Mouse (Mus musculus) myocyte (in vitro differentiated cells): ENCODE data around the gene Serpina9. TPM values are rescaled to one million over a fixed set of nuclear protein-coding genes. Genes with fewer than 3 reads are reported as not detected.
A peak's percentile ranks its signal among the peaks of the same experiment; 100 is the strongest.

Experiments
- H3K27me3 ChIP-seq: one replicate; pipeline ENCODE4 v1.6.1; 2011; ENCODE audit not compliant: control insufficient read depth, insufficient read depth, insufficient read length
- H3K36me3 ChIP-seq: one replicate; pipeline ENCODE4 v1.6.1; 2011; ENCODE audit not compliant: control insufficient read depth, insufficient read depth
- H3K4me2 ChIP-seq: one replicate; pipeline ENCODE4 v1.6.1; 2011; ENCODE audit warnings: low read depth, control low read depth
- H3K4me3 ChIP-seq: one replicate; pipeline ENCODE4 v1.5.1; 2011; ENCODE audit warnings: mild to moderate bottlenecking, control low read depth, moderate library complexity
- H3K79me2 ChIP-seq: one replicate; pipeline ENCODE4 v1.6.1; 2011; ENCODE audit not compliant: control insufficient read depth, insufficient read depth
- H3ac ChIP-seq: one replicate; pipeline ENCODE4 v1.6.1; 2011; ENCODE audit not compliant: control insufficient read depth, insufficient read length
- CEBPB ChIP-seq: IDR thresholded peaks from 2 replicates; pipeline ENCODE4 v1.6.1; 2011; ENCODE audit warnings: mild to moderate bottlenecking, moderate library complexity; ENCODE audit not compliant: poor library complexity, insufficient read depth, severe bottlenecking
- E2F4 ChIP-seq: IDR thresholded peaks from one replicate; pipeline ENCODE4 v1.6.1; 2011; ENCODE audit warnings: mild to moderate bottlenecking, control low read depth, moderate library complexity; ENCODE audit not compliant: insufficient read depth
- MAX ChIP-seq: IDR thresholded peaks from one replicate; pipeline ENCODE4 v1.6.1; 2011; ENCODE audit warnings: low read depth, mild to moderate bottlenecking, control low read depth
- MYOD1 ChIP-seq, 3 experiments: IDR thresholded peaks; one replicate each; pipeline ENCODE4 v1.6.1; 2011; ENCODE audit warnings: control low read depth in 2 of 3, low read depth in 2 of 3, mild to moderate bottlenecking in 2 of 3, moderate library complexity in 1 of 3; ENCODE audit not compliant: insufficient read length in 2 of 3, control insufficient read depth in 1 of 3
- MYOG ChIP-seq, 3 experiments: IDR thresholded peaks; one replicate each; pipeline ENCODE4 v1.6.1; 2011; ENCODE audit warnings: control low read depth in 2 of 3, low read depth in 2 of 3, mild to moderate bottlenecking in 2 of 3; ENCODE audit not compliant: insufficient read length in 2 of 3, control insufficient read depth in 1 of 3, insufficient read depth in 1 of 3
- POLR2A ChIP-seq: IDR thresholded peaks from one replicate; pipeline ENCODE4 v1.6.1; 2011; ENCODE audit warnings: low read depth, mild to moderate bottlenecking, control low read depth, moderate library complexity; ENCODE audit not compliant: insufficient read length
- POLR2AphosphoS2 ChIP-seq: IDR thresholded peaks from one replicate; pipeline ENCODE4 v1.6.1; 2011; ENCODE audit warnings: low read depth, control low read depth; ENCODE audit not compliant: insufficient read length
- REST ChIP-seq: IDR thresholded peaks from one replicate; pipeline ENCODE4 v1.6.1; 2011; ENCODE audit warnings: mild to moderate bottlenecking, control low read depth, moderate library complexity; ENCODE audit not compliant: insufficient read depth, insufficient read length
- SRF ChIP-seq: IDR thresholded peaks from one replicate; pipeline ENCODE4 v1.6.1; 2011; ENCODE audit warnings: low read depth; ENCODE audit not compliant: control insufficient read depth, insufficient read length
- TCF12 ChIP-seq: IDR thresholded peaks from one replicate; pipeline ENCODE4 v1.6.1; 2011; ENCODE audit warnings: mild to moderate bottlenecking, control low read depth; ENCODE audit not compliant: poor library complexity, insufficient read depth, severe bottlenecking
- TCF3 ChIP-seq: IDR thresholded peaks from one replicate; pipeline ENCODE4 v1.6.1; 2011; ENCODE audit warnings: low read depth, control low read depth; ENCODE audit not compliant: insufficient read length
- USF1 ChIP-seq: IDR thresholded peaks from one replicate; pipeline ENCODE4 v1.6.1; 2011; ENCODE audit warnings: low read depth, mild to moderate bottlenecking, control low read depth, moderate library complexity
- polyA plus RNA-seq: library from polyadenylated mRNA; unstranded; fragments of >200 nt; fragmentation: generic; extraction: Trizol; gene quantifications from one replicate; pipeline ENCODE4 v1.2.1, GENCODE M21; 2012; ENCODE audit warnings: missing spikeins

Gene Serpina9
- polyA plus RNA-seq, 1 experiment: 0.14 TPM

GRCm38 (mm10) chr12:103988754-103989513 lies 24.6 kb downstream of the Serpina9 start:
- Histone ChIP-seq H3ac (no peak overlapping the region), H3K4me2 (no peak overlapping the region), H3K4me3 (no peak overlapping the region), H3K79me2 (no peaks in the 10 kb centered on the region), H3K36me3 (no peaks in the 10 kb centered on the region), H3K27me3 (peaks cover 6% of the 10 kb centered on the region)
- TF ChIP-seq TCF3 (no peak), MYOG (IDR thresholded peaks at IDR 0.05; ENCODE audit: control insufficient read depth in 1 of 3, insufficient read depth in 1 of 3, insufficient read length in 2 of 3, low read depth in 2 of 3) (no peak), SRF (no peak), POLR2AphosphoS2 (no peak), TCF12 (no peak), MYOD1 (IDR thresholded peaks at IDR 0.05; ENCODE audit: control insufficient read depth in 1 of 3, insufficient read length in 2 of 3, low read depth in 2 of 3) (no peak), USF1 (no peak), MAX (no peak)

GRCm38 (mm10) chr12:103985868-103986267 lies 27.7 kb downstream of the Serpina9 start:
- Histone ChIP-seq H3K79me2 (no peaks in the 10 kb centered on the region), H3K27me3 (peaks cover 10% of the 10 kb centered on the region), H3K4me2 (peak overlapping the region; percentile 24), H3ac (no peak overlapping the region), H3K4me3 (no peak overlapping the region), H3K36me3 (no peaks in the 10 kb centered on the region)
- TF ChIP-seq TCF3: no peak
- no peak for TF ChIP-seq USF1
- TF ChIP-seq SRF: no peak
- no peak for TF ChIP-seq MAX
- no peak for TF ChIP-seq TCF12
- TF ChIP-seq MYOD1 (IDR thresholded peaks at IDR 0.05; ENCODE audit: control insufficient read depth in 1 of 3, insufficient read length in 2 of 3, low read depth in 2 of 3): no peak
- TF ChIP-seq POLR2AphosphoS2: no peak
- no peak for TF ChIP-seq MYOG (IDR thresholded peaks at IDR 0.05; ENCODE audit: control insufficient read depth in 1 of 3, insufficient read depth in 1 of 3, insufficient read length in 2 of 3, low read depth in 2 of 3)
- no peak for TF ChIP-seq CEBPB
- no peak for TF ChIP-seq E2F4

- Histone ChIP-seq H3K79me2 (no peaks in the 10 kb centered on the region), H3K4me3 (no peak overlapping the region), H3K4me2 (no peak overlapping the region), H3K36me3 (no peaks in the 10 kb centered on the region), H3K27me3 (peaks cover 10% of the 10 kb centered on the region), H3ac (no peak overlapping the region)
- TF ChIP-seq USF1: no peak
- no peak for TF ChIP-seq SRF
- TF ChIP-seq E2F4: no peak
These were observed 28.6 kb downstream of the Serpina9 start for GRCm38 (mm10) chr12:103984935-103985334.

GRCm38 (mm10) chr12:103981646-103982360 lies 31.8 kb downstream of the Serpina9 start:
- Histone ChIP-seq H3K36me3 (no peaks in the 10 kb centered on the region), H3K4me2 (no peak overlapping the region), H3K79me2 (no peaks in the 10 kb centered on the region), H3K4me3 (no peak overlapping the region), H3ac (no peak overlapping the region), H3K27me3 (peaks cover 4% of the 10 kb centered on the region)
- TF ChIP-seq REST (no peak), TCF12 (no peak), USF1 (no peak), MYOG (IDR thresholded peaks at IDR 0.05; ENCODE audit: control insufficient read depth in 1 of 3, insufficient read depth in 1 of 3, insufficient read length in 2 of 3, low read depth in 2 of 3) (no peak), TCF3 (no peak), SRF (no peak), MAX (no peak), E2F4 (no peak), POLR2A (no peak), CEBPB (no peak), MYOD1 (IDR thresholded peaks at IDR 0.05; ENCODE audit: control insufficient read depth in 1 of 3, insufficient read length in 2 of 3, low read depth in 2 of 3) (no peak), POLR2AphosphoS2 (no peak)

DNA sequence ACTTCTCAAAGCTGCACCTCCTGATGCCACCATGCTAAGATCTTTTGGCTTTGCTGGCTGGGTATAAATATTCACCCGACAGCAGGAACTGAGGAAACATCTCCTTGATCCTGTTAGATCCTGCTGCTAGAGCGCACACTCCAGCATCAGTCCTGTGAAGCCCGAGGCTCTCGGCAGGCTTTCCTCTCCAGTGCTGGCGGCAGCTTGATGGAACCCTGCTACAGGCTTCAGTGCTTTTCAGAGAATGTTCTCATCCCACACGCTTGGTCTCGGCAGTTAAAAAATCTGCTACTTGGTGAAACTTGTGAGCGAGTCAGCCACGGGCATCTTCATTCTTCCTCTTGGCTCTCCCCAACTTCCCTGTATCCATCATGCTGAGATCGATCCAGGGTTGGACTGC lies 35.3 kb downstream of the Serpina9 start:
- no peaks in the 10 kb centered on the region for H3K79me2 ChIP-seq
- no peak overlapping the region for H3K4me2 ChIP-seq
- H3K4me3 ChIP-seq: no peak overlapping the region
- H3K27me3 ChIP-seq: peaks cover 4% of the 10 kb centered on the region
- H3ac ChIP-seq: no peak overlapping the region
- TF ChIP-seq REST (no peak), MAX (no peak), CEBPB (no peak), MYOD1 (IDR thresholded peaks at IDR 0.05; ENCODE audit: control insufficient read depth in 1 of 3, insufficient read length in 2 of 3, low read depth in 2 of 3) (no peak), SRF (no peak), TCF12 (no peak), E2F4 (no peak), MYOG (IDR thresholded peaks at IDR 0.05; ENCODE audit: control insufficient read depth in 1 of 3, insufficient read depth in 1 of 3, insufficient read length in 2 of 3, low read depth in 2 of 3) (no peak), USF1 (no peak), POLR2A (no peak), TCF3 (no peak), POLR2AphosphoS2 (no peak)
- H3K36me3 ChIP-seq: no peaks in the 10 kb centered on the region
